Mouse (Mus musculus) CH12.LX (cell line): Measurements from ENCODE around the gene Uqcr11. TPM values are rescaled to one million over a fixed set of nuclear protein-coding genes. Genes with fewer than 3 reads are reported as not detected.
A peak's percentile ranks its signal among the peaks of the same experiment; 100 is the strongest.

Experiments used
- DNase-seq: peaks from one replicate; pipeline ENCODE4 v3.0.0-alpha.2; 2013; ENCODE audit errors: extremely low read depth
- H3K27ac ChIP-seq: 2 replicates; pipeline ENCODE4 v1.5.1; 2012; ENCODE audit warnings: low read depth, mild to moderate bottlenecking, control low read depth, moderate library complexity; ENCODE audit not compliant: insufficient read depth
- H3K27me3 ChIP-seq: replicated peaks from 2 replicates; pipeline ENCODE3; 2012; ENCODE audit warnings: inconsistent platforms
- H3K36me3 ChIP-seq, 2 experiments: replicated peaks in 1 of 2; 2 replicates each; pipeline versions ENCODE3 to v1.6.1; 2012; ENCODE audit warnings: inconsistent platforms in 1 of 2, low read length in 1 of 2, mild to moderate bottlenecking in 1 of 2, mixed read lengths in 1 of 2, moderate library complexity in 1 of 2; ENCODE audit not compliant: control insufficient read depth in 1 of 2, insufficient read depth in 1 of 2
- H3K4me1 ChIP-seq, 2 experiments: 2 replicates each; pipeline ENCODE4 v1.6.1; 2012; ENCODE audit warnings: inconsistent platforms in 1 of 2, moderate library complexity in 1 of 2; ENCODE audit not compliant: insufficient read depth in 2 of 2, control insufficient read depth in 1 of 2
- H3K4me2 ChIP-seq: 2 replicates; pipeline ENCODE4 v1.6.1; 2012; ENCODE audit warnings: low read depth, mild to moderate bottlenecking, control low read depth; ENCODE audit not compliant: poor library complexity, insufficient read depth, severe bottlenecking
- H3K4me3 ChIP-seq, 3 experiments: fragments of 150-350 bp in 1 of 3; sonication (generic) in 1 of 3; replicated peaks in 1 of 3; 2 replicates each; pipeline versions ENCODE3 to v1.5.1; 2011 to 2012; ENCODE audit warnings: low read depth in 2 of 3, low read length in 2 of 3, mild to moderate bottlenecking in 2 of 3, moderate library complexity in 2 of 3, control low read depth in 1 of 3, improper control_type of control experiment in 1 of 3, inconsistent platforms in 1 of 3, mixed read lengths in 1 of 3; ENCODE audit not compliant: poor library complexity in 1 of 3
- H3K79me2 ChIP-seq: replicated peaks from 2 replicates; pipeline ENCODE4 v1.6.1; 2012; ENCODE audit warnings: mild to moderate bottlenecking, moderate library complexity; ENCODE audit not compliant: control insufficient read depth, poor library complexity, insufficient read depth, severe bottlenecking; ENCODE audit errors: extremely low read depth
- H3K9ac ChIP-seq: 2 replicates; pipeline ENCODE4 v1.6.1; 2012; ENCODE audit warnings: low read depth, mild to moderate bottlenecking, control low read depth, moderate library complexity; ENCODE audit not compliant: insufficient read depth
- H3K9me3 ChIP-seq: replicated peaks from 2 replicates; pipeline ENCODE3; 2012; ENCODE audit warnings: low read length, inconsistent platforms, mixed read lengths
- CHD1 ChIP-seq: IDR thresholded peaks from 2 replicates; pipeline ENCODE4 v1.6.1; 2012; ENCODE audit warnings: low read depth, low read length, improper control_type of control experiment, inconsistent platforms
- CHD2 ChIP-seq: IDR thresholded peaks from 2 replicates; pipeline ENCODE4 v1.6.1; 2011; ENCODE audit warnings: low read length, improper control_type of control experiment
- CTCF ChIP-seq, 2 experiments: IDR thresholded peaks in 1 of 2; conservative IDR thresholded peaks in 1 of 2; 2 replicates each; pipeline ENCODE4 v1.5.1; 2011 to 2012; ENCODE audit warnings: low read depth in 2 of 2, low read length in 2 of 2, improper control_type of control experiment in 1 of 2, inconsistent platforms in 1 of 2, mild to moderate bottlenecking in 1 of 2, moderate library complexity in 1 of 2
- EP300 ChIP-seq: IDR thresholded peaks from 2 replicates; pipeline ENCODE4 v1.6.1; 2011; ENCODE audit warnings: low read length, improper control_type of control experiment
- ETS1 ChIP-seq: conservative IDR thresholded peaks from 2 replicates; pipeline ENCODE4 v1.6.1; 2012; ENCODE audit warnings: low read depth, mild to moderate bottlenecking, inconsistent platforms, low read length, improper control_type of control experiment, moderate library complexity
- IRF4 ChIP-seq: IDR thresholded peaks from 2 replicates; pipeline ENCODE4 v1.6.1; 2014; ENCODE audit warnings: low read depth, mild to moderate bottlenecking, inconsistent platforms, low read length, improper control_type of control experiment
- MAFK ChIP-seq: IDR thresholded peaks from 2 replicates; pipeline ENCODE4 v1.6.1; 2011; ENCODE audit warnings: low read length, improper control_type of control experiment; ENCODE audit not compliant: insufficient replicate concordance
- MAX ChIP-seq: IDR thresholded peaks from 2 replicates; pipeline ENCODE4 v1.6.1; 2011; ENCODE audit warnings: low read length, improper control_type of control experiment
- MAZ ChIP-seq: IDR thresholded peaks from 2 replicates; pipeline ENCODE4 v1.6.1; 2012; ENCODE audit warnings: low read depth, mild to moderate bottlenecking, inconsistent platforms, low read length, improper control_type of control experiment, moderate library complexity
- MEF2A ChIP-seq: IDR thresholded peaks from 2 replicates; pipeline ENCODE4 v1.6.1; 2014; ENCODE audit warnings: low read depth, mild to moderate bottlenecking, inconsistent platforms, low read length, improper control_type of control experiment, borderline replicate concordance
- NRF1 ChIP-seq: IDR thresholded peaks from 2 replicates; pipeline ENCODE4 v1.6.1; 2014; ENCODE audit warnings: low read depth, mild to moderate bottlenecking, inconsistent platforms, low read length, improper control_type of control experiment, moderate library complexity
- POLR2A ChIP-seq: IDR thresholded peaks from 2 replicates; pipeline ENCODE4 v1.6.1; 2011; ENCODE audit warnings: low read depth, mild to moderate bottlenecking, improper control_type of control experiment, low read length
- RCOR1 ChIP-seq: conservative IDR thresholded peaks from 2 replicates; pipeline ENCODE4 v1.6.1; 2012; ENCODE audit warnings: low read depth, mild to moderate bottlenecking, inconsistent platforms, low read length, improper control_type of control experiment
- SIN3A ChIP-seq: IDR thresholded peaks from 2 replicates; pipeline ENCODE4 v1.6.1; 2012; ENCODE audit warnings: low read length, improper control_type of control experiment, inconsistent platforms
- SMC3 ChIP-seq: IDR thresholded peaks from 2 replicates; pipeline ENCODE4 v1.6.1; 2011; ENCODE audit warnings: low read depth, low read length, improper control_type of control experiment
- TCF12 ChIP-seq: IDR thresholded peaks from 2 replicates; pipeline ENCODE4 v1.6.1; 2014; ENCODE audit warnings: low read depth, mild to moderate bottlenecking, inconsistent platforms, low read length, improper control_type of control experiment
- UBTF ChIP-seq: IDR thresholded peaks from 2 replicates; pipeline ENCODE4 v1.6.1; 2012; ENCODE audit warnings: low read depth, mild to moderate bottlenecking, inconsistent platforms, low read length, improper control_type of control experiment, moderate library complexity
- USF1 ChIP-seq: IDR thresholded peaks from 2 replicates; pipeline ENCODE4 v1.6.1; 2014; ENCODE audit warnings: low read depth, mild to moderate bottlenecking, inconsistent platforms, low read length, improper control_type of control experiment
- ZC3H11A ChIP-seq: IDR thresholded peaks from 2 replicates; pipeline ENCODE4 v1.6.1; 2012; ENCODE audit warnings: low read depth, mild to moderate bottlenecking, inconsistent platforms, low read length, improper control_type of control experiment
- ZMIZ1 ChIP-seq: IDR thresholded peaks from 2 replicates; pipeline ENCODE4 v1.6.1; 2012; ENCODE audit warnings: low read depth, mild to moderate bottlenecking, inconsistent platforms, low read length, improper control_type of control experiment
- dilution Hi-C: fragments of 300-500 bp; cut with MboI; formaldehyde crosslinking; loops from 2 replicates; pipeline ENCODE4 v1.14.3; 2020; ENCODE audit warnings: low sequenced_read_pairs; ENCODE audit not compliant: extremely low pct_unique_long_range_greater_than_20kb, extremely low pct_ligation_motif_present
- in situ Hi-C: fragments of 300-500 bp; cut with MboI; formaldehyde crosslinking; loops from 3 replicates; pipeline ENCODE4 v1.14.3; 2019; ENCODE audit warnings: low sequenced_read_pairs, low pct_ligation_motif_present, low pct_unique_long_range_greater_than_20kb, mixed read lengths
- polyA plus RNA-seq: library from polyadenylated mRNA; unstranded; fragments of >175 nt; gene quantifications from 2 replicates; pipeline ENCODE4 v1.2.1, GENCODE M21; 2012; ENCODE audit warnings: low read depth; ENCODE audit not compliant: insufficient read length
- total RNA-seq, 2 experiments: library from RNA; depleted of rRNA; stranded (reverse); fragments of 300-350 nt in 1 of 2; fragments of >200 nt in 1 of 2; gene quantifications; 2 replicates each; pipeline ENCODE4 v1.2.3; 2012 to 2014

The Uqcr11 gene
- total and polyA plus RNA-seq, 3 experiments, result 206 to 466 (median 444) TPM

DNA sequence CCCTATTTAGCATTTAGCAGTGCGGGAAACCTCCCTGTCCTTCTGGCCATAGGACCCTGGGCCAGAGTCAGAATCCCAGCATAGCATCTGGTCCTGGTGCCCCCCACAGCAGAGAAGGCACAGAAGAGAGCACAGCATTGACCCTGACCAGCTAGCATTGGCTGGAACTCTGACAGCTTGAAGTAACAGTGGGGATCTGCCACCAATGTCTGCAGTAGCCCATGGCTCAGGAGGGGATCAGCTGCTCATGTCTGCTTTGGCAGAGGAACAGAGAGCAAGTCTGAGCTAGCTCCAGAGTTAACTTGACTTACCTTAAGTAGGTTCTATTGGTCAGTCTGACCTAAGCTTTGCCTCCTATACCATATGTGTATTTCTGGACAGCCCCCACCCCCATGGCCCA, 11.2 kb upstream of the Uqcr11 start:
- Histone ChIP-seq H3K79me2 (peaks cover 6% of the 10 kb centered on the region; the same call in 1 of the 2 replicates), H3K36me3 (peaks cover 95 to 100% of the 10 kb centered on the region in 2 experiments), H3K9ac (no peak overlapping the region), H3K27ac (no peak overlapping the region), H3K9me3 (no peaks in the 10 kb centered on the region), H3K27me3 (no peaks in the 10 kb centered on the region), H3K4me3 (no peak overlapping the region), H3K4me1 (peaks cover 0 to 4% of the 10 kb centered on the region in 2 experiments; a peak in 2 of 4 replicates), H3K4me2 (no peak overlapping the region)
- in situ Hi-C loops, result no loop called here
- dilution Hi-C loops, result no loop called here
- no peak for DNase-seq
- TF ChIP-seq SMC3, result no peak
- TF ChIP-seq MAZ, result no peak
- no peak for TF ChIP-seq MEF2A
- TF ChIP-seq TCF12, result no peak
- no peak for TF ChIP-seq SIN3A
- no peak for TF ChIP-seq POLR2A
- no peak for TF ChIP-seq RCOR1
- no peak for TF ChIP-seq ZMIZ1
- no peak for TF ChIP-seq CHD2

DNA sequence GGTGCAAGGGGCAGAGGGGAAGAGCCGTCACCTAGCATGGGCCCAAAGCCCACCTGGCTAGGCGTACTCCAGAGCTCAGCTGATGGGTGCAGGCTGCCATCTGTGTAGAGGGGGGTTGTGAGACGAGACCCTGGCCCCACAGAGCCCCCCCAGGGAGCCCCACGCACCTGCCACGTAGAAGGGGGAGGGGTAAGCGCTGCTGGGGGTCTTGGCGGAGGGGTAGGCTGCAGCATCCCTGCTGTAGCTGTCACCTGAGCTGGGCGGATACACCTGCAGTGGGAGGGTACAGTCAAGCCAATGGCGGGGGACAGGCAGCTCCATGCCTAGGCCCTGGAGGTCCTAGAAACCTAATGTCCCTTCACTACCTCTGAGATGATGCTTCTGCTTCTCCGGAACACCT, 10.7 kb upstream of the Uqcr11 start:
- Histone ChIP-seq H3K79me2 (peaks cover 4% of the 10 kb centered on the region; the same call in 1 of the 2 replicates), H3K36me3 (peaks cover 99 to 100% of the 10 kb centered on the region in 2 experiments), H3K4me3 (no peak overlapping the region), H3K9me3 (no peaks in the 10 kb centered on the region), H3K9ac (no peak overlapping the region), H3K27ac (no peak overlapping the region), H3K4me2 (no peak overlapping the region), H3K27me3 (no peaks in the 10 kb centered on the region), H3K4me1 (peaks cover 2% of the 10 kb centered on the region in 2 experiments; a peak in 1 of 4 replicates)
- in situ Hi-C loops (no loop called here), dilution Hi-C loops (no loop called here)
- no peak for TF ChIP-seq POLR2A
- no peak for TF ChIP-seq MAFK
- no peak for DNase-seq

DNA sequence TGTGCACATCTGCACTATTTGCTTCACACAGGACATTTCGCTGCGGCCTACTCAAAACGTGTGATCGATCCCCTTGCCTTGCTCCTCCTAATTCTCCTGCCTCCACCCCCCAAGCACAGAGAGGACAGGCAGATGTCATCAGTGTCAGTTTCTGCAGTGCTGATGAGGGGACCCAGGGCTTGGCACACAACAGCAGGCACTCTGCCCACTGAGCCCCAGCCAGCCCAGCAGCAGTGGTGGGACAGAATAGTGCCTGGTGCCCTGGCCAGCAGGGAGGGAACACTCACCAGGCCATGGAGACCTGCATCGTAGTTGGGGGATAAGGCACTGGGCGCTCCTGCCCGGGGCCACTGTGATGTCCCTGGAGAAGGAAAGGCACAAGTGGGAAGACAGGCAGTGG, 8.9 kb upstream of the Uqcr11 start:
- Histone ChIP-seq H3K9ac (no peak overlapping the region), H3K27me3 (no peaks in the 10 kb centered on the region), H3K4me3 (no peak overlapping the region), H3K36me3 (peaks cover 99 to 100% of the 10 kb centered on the region in 2 experiments), H3K4me2 (no peak overlapping the region), H3K4me1 (peaks cover 2 to 4% of the 10 kb centered on the region in 2 experiments; a peak in 1 of 4 replicates), H3K79me2 (no peaks in the 10 kb centered on the region), H3K27ac (peak overlapping the region; percentile 8; the same call in 1 of the 2 replicates), H3K9me3 (no peaks in the 10 kb centered on the region)
- TF ChIP-seq SIN3A (no peak), CTCF (conservative IDR thresholded peaks at IDR 0.05 in 1 of 2, IDR thresholded peaks at IDR 0.05 in 1 of 2; ENCODE audit: low read depth in 2 of 2, low read length in 2 of 2) (no peak), ZC3H11A (no peak), MAZ (no peak), IRF4 (no peak), MAX (no peak), NRF1 (no peak), MEF2A (no peak), CHD2 (no peak), USF1 (no peak), EP300 (no peak), UBTF (no peak), ETS1 (no peak), CHD1 (no peak), ZMIZ1 (no peak)
- in situ Hi-C loops, result no loop called here
- no peak for DNase-seq
- dilution Hi-C loops, result no loop called here
